Comparison of ENCODE assay signal across 18 mouse cellular contexts in the genomic region with DNA sequence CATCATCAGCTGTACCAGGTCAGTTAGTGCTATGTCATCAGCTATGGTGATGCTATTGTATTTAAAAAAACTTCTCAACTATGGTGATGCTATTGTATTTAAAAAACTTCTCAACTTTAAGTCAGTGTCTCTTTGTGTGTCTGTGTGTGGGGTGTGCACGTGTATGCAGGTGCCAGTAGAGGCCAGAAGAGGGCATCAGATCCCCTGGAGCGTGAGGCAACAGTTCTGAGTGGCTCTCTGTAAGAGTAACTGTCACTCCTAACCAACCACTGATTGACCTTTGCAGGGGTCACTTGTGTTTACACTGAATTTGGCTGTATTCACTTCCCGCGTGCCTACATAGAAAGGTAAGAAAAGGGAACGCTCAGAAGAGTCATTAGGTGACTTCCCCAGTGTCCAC. TPM values are rescaled to one million over a fixed set of nuclear protein-coding genes. Genes with fewer than 3 reads are reported as not detected.
DNase-seq lines count a peak whose midpoint lies in the region; ATAC-seq and TF ChIP-seq lines count a peak whose summit lies in the region.
"Had no signal": no experiment of that assay in that cellular context is flagged by ENCODE, and none has a peak within 500 bp of the region (broad histone marks: within the 10 kb centered on the region; RNA-seq: fewer than 3 reads in every experiment).

No protein-coding gene starts in this region.

- H3K36me3 ChIP-seq in hindbrain, embryonic 10.5 days, result peaks cover 56% of the 10 kb centered on the region
- H3K36me3 ChIP-seq in hindbrain, embryonic 14.5 days (replicated peaks; ENCODE audit: control insufficient read depth, insufficient read depth), result peaks cover 53% of the 10 kb centered on the region
- H3K36me3 ChIP-seq in liver, embryonic 14.5 days (replicated peaks; ENCODE audit: control insufficient read depth, insufficient read depth, low read depth), result peaks cover 20% of the 10 kb centered on the region
- H3K36me3 ChIP-seq in liver, embryonic 11.5 days (ENCODE audit: control insufficient read depth, insufficient read depth, low read length), result peaks cover 28% of the 10 kb centered on the region

- ATAC-seq in hindbrain, embryonic 14.5 days (ENCODE audit: low FRiP score), result no peak
- ATAC-seq in liver, embryonic 14.5 days (ENCODE audit: insufficient read depth), result no peak
- no peak for ATAC-seq in liver, embryonic 11.5 days (replicated peaks; ENCODE audit: low FRiP score)
- ATAC-seq: activated CD4-positive, CD25-positive, alpha-beta regulatory T cell, adult 4 months had no signal

- TF ChIP-seq CTCF in liver, embryonic 14.5 days (IDR thresholded peaks at IDR 0.05; ENCODE audit: low read depth), result peak; percentile 34; the same call in 1 of the 2 replicates

- no peak overlapping the region for H3K4me2 ChIP-seq in hindbrain, embryonic 14.5 days (replicated peaks)
- no peak overlapping the region for H3K4me2 ChIP-seq in liver, embryonic 14.5 days (ENCODE audit: low read depth)
- H3K4me2 ChIP-seq in liver, embryonic 11.5 days, result no peak overlapping the region
- H3K4me2 ChIP-seq: embryonic facial prominence, embryonic 12.5 days; limb, embryonic 13.5 days; midbrain, embryonic 12.5 days had no signal

- H3K9me3 ChIP-seq in hindbrain, embryonic 10.5 days, result no peaks in the 10 kb centered on the region
- H3K9me3 ChIP-seq in hindbrain, embryonic 14.5 days (ENCODE audit: control insufficient read depth, low read length), result no peaks in the 10 kb centered on the region
- H3K9me3 ChIP-seq in liver, embryonic 14.5 days (ENCODE audit: control insufficient read depth, low read length), result no peaks in the 10 kb centered on the region
- H3K9me3 ChIP-seq in liver, embryonic 11.5 days (ENCODE audit: control insufficient read depth, low read length), result no peaks in the 10 kb centered on the region
- H3K9me3 ChIP-seq: embryonic facial prominence, embryonic 12.5 days; midbrain, embryonic 12.5 days had no signal

- peak; percentile 2 for DNase-seq in hindbrain, embryonic 10.5 days (ENCODE audit: low spot score)
- no peak for DNase-seq in hindbrain, embryonic 14.5 days (ENCODE audit: low spot score)
- no peak for DNase-seq in liver, embryonic 14.5 days (ENCODE audit: low read depth in 3 of 3, low spot score in 3 of 3)
- DNase-seq in liver, embryonic 11.5 days (ENCODE audit: low spot score), result no peak
- DNase-seq in A20 (ENCODE audit: low read depth, low spot score), result peak; percentile 16
- peak; percentile 59 for DNase-seq in ZHBTc4 (ENCODE audit: low read depth, low spot score)
- DNase-seq in frontal cortex, postnatal 14 days (ENCODE audit: low spot score in 2 of 2), result no peak
- DNase-seq in layer of hippocampus, adult 8-10 months (ENCODE audit: low spot score in 2 of 2), result no peak
- DNase-seq: B cell, adult 2 months; cerebellum, postnatal 25 days; heart, adult 11 months; kidney, adult 11 months; kidney, postnatal 4 days had no signal

- peaks cover 20% of the 10 kb centered on the region for H3K4me1 ChIP-seq in hindbrain, embryonic 10.5 days (replicated peaks)
- no peaks in the 10 kb centered on the region for H3K4me1 ChIP-seq in hindbrain, embryonic 14.5 days (replicated peaks; ENCODE audit: control insufficient read depth, insufficient read depth, low read length)
- no peaks in the 10 kb centered on the region for H3K4me1 ChIP-seq in liver, embryonic 14.5 days (replicated peaks; ENCODE audit: control insufficient read depth in 2 of 2, insufficient read depth in 2 of 2, low read length in 1 of 2)
- H3K4me1 ChIP-seq in liver, embryonic 11.5 days (replicated peaks; ENCODE audit: control insufficient read depth, insufficient read depth, low read length), result no peaks in the 10 kb centered on the region
- H3K4me1 ChIP-seq: embryonic facial prominence, embryonic 12.5 days had no signal

- no peak overlapping the region for H3K4me3 ChIP-seq in hindbrain, embryonic 10.5 days
- no peak overlapping the region for H3K4me3 ChIP-seq in hindbrain, embryonic 14.5 days (replicated peaks; ENCODE audit: low read length)
- no peak overlapping the region for H3K4me3 ChIP-seq in liver, embryonic 14.5 days (ENCODE audit: insufficient read depth in 1 of 2, low read depth in 2 of 2, low read length in 2 of 2)
- no peak overlapping the region for H3K4me3 ChIP-seq in liver, embryonic 11.5 days (ENCODE audit: low read depth, low read length)
- H3K4me3 ChIP-seq: embryonic facial prominence, embryonic 12.5 days; limb, embryonic 13.5 days; midbrain, embryonic 12.5 days; myocyte had no signal

- no peak for TF ChIP-seq EP300 in liver, embryonic 14.5 days (IDR thresholded peaks at IDR 0.05; ENCODE audit: low read depth)

- H3K27ac ChIP-seq in hindbrain, embryonic 10.5 days, result no peak overlapping the region
- no peak overlapping the region for H3K27ac ChIP-seq in hindbrain, embryonic 14.5 days
- H3K27ac ChIP-seq in liver, embryonic 14.5 days, result no peak overlapping the region
- no peak overlapping the region for H3K27ac ChIP-seq in liver, embryonic 11.5 days (ENCODE audit: low read depth, low read length)
- H3K27ac ChIP-seq: embryonic facial prominence, embryonic 12.5 days; midbrain, embryonic 12.5 days had no signal

- WGBS in hindbrain, embryonic 10.5 days, result 89% methylated on average over 5 of the region's 5 CpGs
- 92% methylated on average over 5 of the region's 5 CpGs for WGBS in hindbrain, embryonic 14.5 days
- 73% methylated on average over 5 of the region's 5 CpGs for WGBS in liver, embryonic 14.5 days (ENCODE audit: insufficient replicate concordance)
- WGBS in liver, embryonic 11.5 days, result 83% methylated on average over 5 of the region's 5 CpGs

- no peak overlapping the region for H3K9ac ChIP-seq in hindbrain, embryonic 14.5 days
- H3K9ac ChIP-seq in liver, embryonic 14.5 days (replicated peaks), result no peak overlapping the region
- H3K9ac ChIP-seq in liver, embryonic 11.5 days (ENCODE audit: low read depth, low read length), result no peak overlapping the region
- H3K9ac ChIP-seq: embryonic facial prominence, embryonic 12.5 days; limb, embryonic 13.5 days; midbrain, embryonic 12.5 days had no signal

- H3K27me3 ChIP-seq in hindbrain, embryonic 10.5 days (ENCODE audit: insufficient read depth, poor library complexity, severe bottlenecking), result no peaks in the 10 kb centered on the region
- no peaks in the 10 kb centered on the region for H3K27me3 ChIP-seq in hindbrain, embryonic 14.5 days (ENCODE audit: control insufficient read depth, insufficient read depth, low read length)
- H3K27me3 ChIP-seq in liver, embryonic 14.5 days (ENCODE audit: control insufficient read depth, insufficient read depth, low read length), result no peaks in the 10 kb centered on the region
- no peaks in the 10 kb centered on the region for H3K27me3 ChIP-seq in liver, embryonic 11.5 days (replicated peaks; ENCODE audit: control insufficient read depth, insufficient read depth, low read length)
- H3K27me3 ChIP-seq: embryonic facial prominence, embryonic 12.5 days; limb, embryonic 13.5 days; midbrain, embryonic 12.5 days had no signal

RNA-seq across cellular contexts. Expression of gene Fancc, which starts 10.7 kb away (rescaled TPM):
- polyA plus RNA-seq in hindbrain, embryonic 10.5 days (2016; fragmentation: Nextera tagmentation; extraction: Ambion mirVana), result 23.4 and 25.2 TPM in 2 replicates
- 15.5 and 15.9 TPM in 2 replicates for polyA plus RNA-seq in hindbrain, embryonic 14.5 days (2014; fragmentation: Nextera tagmentation; extraction: Ambion mirVana)
- polyA plus RNA-seq in liver, embryonic 14.5 days (2012; rRNA removed), result 5.6 and 6.9 TPM in 2 replicates
- 7.0 and 8.6 TPM in 2 replicates for polyA plus RNA-seq in liver, embryonic 14.5 days (2014; fragmentation: Nextera tagmentation; extraction: Ambion mirVana)
- 16.0 and 18.9 TPM in 2 replicates for polyA plus RNA-seq in liver, embryonic 11.5 days (2014; fragmentation: Nextera tagmentation; extraction: Ambion mirVana)
- 10 to 100 TPM in 1 of 4 experiments, 1 to 10 TPM in 3; 6.8 to 10.5 (median 8.4) TPM for total RNA-seq in layer of hippocampus, adult 8-10 months (2022)

Comparison
In these comparisons a context has a peak if more than half of its experiments do, and no peak if none do; other contexts are left out.
1. DNase-seq: peak in hindbrain, embryonic 10.5 days (single experiment), A20 (single experiment) and ZHBTc4 (single experiment); none in hindbrain, embryonic 14.5 days (single experiment), liver, embryonic 14.5 days (0 of 3), liver, embryonic 11.5 days (single experiment), frontal cortex, postnatal 14 days (0 of 2) and layer of hippocampus, adult 8-10 months (0 of 2).